Mouse (Mus musculus): ENCODE measurements at regions not wholly inside any gene's neighbourhood (a gene's known extent, or its start where the extent isn't known, plus 50 kb on each side); places are given as distances from the start of the nearest gene placed in this dataset.

DNA sequence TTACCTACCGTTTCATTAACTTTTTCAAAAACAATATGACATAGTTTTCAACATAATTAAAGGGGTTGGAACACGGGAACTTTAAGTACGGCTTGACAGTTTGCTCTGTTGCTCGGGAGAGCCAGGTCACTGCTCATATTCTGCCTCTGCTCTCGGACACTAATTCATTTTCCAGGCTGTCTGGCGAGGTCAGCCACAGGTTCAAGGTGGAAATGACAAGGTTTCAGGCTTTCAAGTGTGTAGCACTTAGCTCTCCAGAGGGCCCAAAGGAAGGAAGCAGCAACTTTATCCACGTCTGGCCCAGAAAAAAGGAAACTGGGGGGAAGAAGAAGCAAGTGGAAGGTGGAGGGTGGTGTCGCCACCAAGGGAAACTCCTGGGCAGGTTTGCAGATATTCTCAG, 94.0 kb upstream of the Prox1 start:
- TF ChIP-seq POLR2A (IDR thresholded peaks at IDR 0.05; ENCODE audit: control insufficient read depth, low read depth, low read length) (no peak), CTCF (IDR thresholded peaks at IDR 0.05; ENCODE audit: control insufficient read depth, insufficient read depth, insufficient replicate concordance, low read depth, low read length) (no peak)
